Mouse (Mus musculus) cortical plate, adult 2 months (tissue): ENCODE results near the gene Med29.

Experiments
- CTCF ChIP-seq: fragments of 200-500 bp; IDR thresholded peaks from 2 replicates; pipeline ENCODE4 v1.5.1; 2011; ENCODE audit warnings: mild to moderate bottlenecking, control low read depth, low read length; ENCODE audit not compliant: insufficient read depth; ENCODE audit errors: extremely low read depth
- POLR2A ChIP-seq: fragments of 200-500 bp; IDR thresholded peaks from 2 replicates; pipeline ENCODE4 v1.6.1; 2011; ENCODE audit warnings: mild to moderate bottlenecking, low read length, control low read depth; ENCODE audit not compliant: insufficient read depth; ENCODE audit errors: extremely low read depth

- no peak for TF ChIP-seq POLR2A
- TF ChIP-seq CTCF: no peak
These were observed 21.0 kb downstream of the Med29 start for GRCm38 (mm10) chr7:28371514-28371989.
